Mouse (Mus musculus): ENCODE data around the gene Ropn1l. TPM values are rescaled to one million over a fixed set of nuclear protein-coding genes. Genes with fewer than 3 reads are reported as not detected.

Gene Ropn1l
- 2.4 and 9.8 TPM in 2 replicates for polyA plus RNA-seq (2012; ENCODE audit: insufficient read depth, insufficient read length, missing spikeins)

DNA sequence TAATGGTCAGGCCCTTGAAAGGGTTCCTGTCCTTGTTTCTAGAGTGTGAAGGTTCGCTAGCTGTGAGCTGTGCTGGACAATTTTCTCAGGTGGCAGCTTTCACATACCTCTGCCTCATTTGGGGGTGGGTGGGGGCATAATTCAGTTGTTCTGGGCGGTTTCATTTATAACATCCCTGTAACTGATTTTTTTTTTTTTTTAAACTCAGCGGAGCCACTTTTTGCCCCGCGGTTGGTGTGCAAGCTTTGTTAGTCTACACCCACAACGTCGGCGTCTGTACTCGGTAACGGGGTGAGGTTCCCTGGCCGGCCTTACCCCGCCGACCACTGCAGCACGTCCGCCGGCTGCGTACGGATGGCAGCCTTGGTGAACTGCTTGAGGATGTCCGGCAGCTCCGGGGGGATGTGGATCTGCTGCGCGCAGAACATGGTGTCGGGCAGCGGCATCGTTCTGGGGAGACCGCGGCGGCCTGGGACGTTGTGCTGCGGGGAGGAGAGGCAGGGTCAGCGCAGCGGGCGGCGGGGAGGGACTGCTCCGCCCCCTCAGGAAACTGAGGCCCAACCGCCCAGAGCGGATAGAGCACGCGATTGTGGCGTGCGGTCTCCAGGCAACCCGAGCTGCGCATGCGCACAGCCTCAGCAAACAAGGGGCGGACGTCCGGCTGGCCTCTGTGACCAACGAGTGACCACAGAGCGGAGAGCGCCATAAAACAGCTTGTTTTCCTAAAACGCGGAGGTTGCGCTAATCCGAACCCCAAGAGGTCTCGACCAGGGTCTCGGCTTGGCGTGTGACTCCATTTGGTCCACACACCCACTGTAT is at the start of gene Ropn1l:
Gene Ropn1l, minus strand, starts transcription at position 640 of the 819 bp plus-strand sequence.
- H3K4me3 ChIP-seq (ENCODE audit: insufficient read depth, low read depth, low read length), result peak within 1 kb of the TSS; percentile 84
- peak within 1 kb of the TSS; percentile 85 for H3K27ac ChIP-seq (replicated peaks; ENCODE audit: low read depth, low read length)
- no peaks in the 10 kb centered on the region for H3K4me1 ChIP-seq (ENCODE audit: control insufficient read depth, insufficient read depth, insufficient read length, low read length)

DNA sequence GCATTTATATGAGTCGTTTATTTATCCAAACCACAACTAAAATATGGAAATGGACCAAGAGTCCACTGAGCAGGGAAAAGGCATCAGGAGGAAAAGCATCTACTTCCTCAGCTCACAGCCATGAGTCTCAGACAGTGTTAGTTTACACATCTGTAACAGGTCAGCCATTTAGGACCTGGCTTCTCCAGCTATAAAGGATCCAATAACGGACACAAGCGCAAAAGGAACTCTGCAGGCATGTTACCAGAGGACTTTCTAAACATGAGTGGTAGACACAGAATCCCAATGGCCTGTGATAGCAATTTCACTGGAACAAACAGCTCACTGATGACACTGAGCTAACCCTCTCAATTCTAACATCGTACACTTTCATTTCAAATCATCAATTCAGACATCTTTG is 49.5 kb upstream of the Ropn1l start:
- H3K27ac ChIP-seq (replicated peaks; ENCODE audit: low read depth, low read length), result no peak overlapping the region
- no peak overlapping the region for H3K4me3 ChIP-seq (ENCODE audit: insufficient read depth, low read depth, low read length)
- H3K4me1 ChIP-seq (ENCODE audit: control insufficient read depth, insufficient read depth, insufficient read length, low read length), result no peaks in the 10 kb centered on the region; the same call in 1 of the 2 replicates

DNA sequence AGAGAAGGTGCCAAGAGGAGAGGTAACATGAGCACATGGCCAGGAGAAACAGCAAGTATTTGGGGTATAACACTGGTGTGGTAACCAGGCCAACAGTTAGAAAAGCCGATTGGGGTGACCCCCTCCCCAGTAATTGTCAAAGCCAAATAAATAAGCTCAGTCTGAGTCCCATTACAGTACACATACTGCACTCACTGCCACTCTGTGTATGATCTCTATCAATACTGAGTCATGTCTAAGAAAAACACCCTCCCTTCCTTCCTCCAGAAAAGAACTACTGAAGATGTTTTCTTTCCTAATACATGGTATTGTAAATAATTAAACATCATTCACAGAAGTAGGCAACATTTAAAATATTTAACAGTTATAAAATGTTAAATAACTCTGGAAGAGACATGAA is 48.8 kb upstream of the Ropn1l start:
- H3K27ac ChIP-seq (replicated peaks; ENCODE audit: low read depth, low read length), result no peak overlapping the region
- no peak overlapping the region for H3K4me3 ChIP-seq (ENCODE audit: insufficient read depth, low read depth, low read length)
- no peaks in the 10 kb centered on the region; the same call in 1 of the 2 replicates for H3K4me1 ChIP-seq (ENCODE audit: control insufficient read depth, insufficient read depth, insufficient read length, low read length)

DNA sequence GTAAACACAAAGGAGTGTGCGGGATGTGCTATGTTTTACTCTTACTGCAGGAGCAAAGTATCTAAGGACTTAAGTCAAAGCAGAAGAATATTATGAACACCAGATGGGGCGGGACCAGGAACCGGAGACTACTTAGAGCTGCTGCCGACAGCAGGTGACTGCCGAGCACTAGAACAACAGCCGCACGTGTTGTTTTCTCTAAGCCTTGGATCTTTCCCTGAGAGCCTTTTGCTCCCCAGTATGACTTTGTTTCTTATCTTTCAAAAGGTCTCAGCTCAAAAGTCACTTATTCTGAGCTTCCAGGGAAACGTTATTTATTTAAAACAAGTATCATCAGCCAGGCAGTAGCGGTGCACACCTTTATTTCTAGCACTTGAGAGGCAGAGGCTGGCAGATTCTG is 41.3 kb upstream of the Ropn1l start:
- Histone ChIP-seq H3K4me1 (ENCODE audit: control insufficient read depth, insufficient read depth, insufficient read length, low read length) (no peaks in the 10 kb centered on the region; the same call in 1 of the 2 replicates), H3K27ac (replicated peaks; ENCODE audit: low read depth, low read length) (no peak overlapping the region), H3K4me3 (ENCODE audit: insufficient read depth, low read depth, low read length) (no peak overlapping the region)

DNA sequence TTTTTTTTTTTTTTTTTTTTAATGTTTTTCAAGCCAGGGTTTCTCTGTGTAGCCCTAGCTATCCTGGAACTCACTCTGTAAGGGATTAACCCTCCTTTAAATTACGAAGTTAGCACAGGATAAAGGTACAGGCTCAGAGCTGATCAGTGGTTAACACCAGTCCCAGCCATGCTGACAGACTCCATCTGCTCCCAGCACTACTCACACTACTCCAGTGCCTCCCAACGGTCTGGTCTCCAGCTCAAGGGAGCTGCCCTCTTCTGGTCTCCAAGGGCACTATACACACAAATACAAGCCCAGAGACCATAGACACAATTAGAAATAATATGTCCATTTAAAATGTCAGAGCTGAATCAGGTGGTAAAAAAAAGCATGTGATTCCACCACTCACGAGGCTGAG is 40.8 kb upstream of the Ropn1l start:
- Histone ChIP-seq H3K4me1 (ENCODE audit: control insufficient read depth, insufficient read depth, insufficient read length, low read length) (no peaks in the 10 kb centered on the region), H3K27ac (replicated peaks; ENCODE audit: low read depth, low read length) (no peak overlapping the region), H3K4me3 (ENCODE audit: insufficient read depth, low read depth, low read length) (no peak overlapping the region)

DNA sequence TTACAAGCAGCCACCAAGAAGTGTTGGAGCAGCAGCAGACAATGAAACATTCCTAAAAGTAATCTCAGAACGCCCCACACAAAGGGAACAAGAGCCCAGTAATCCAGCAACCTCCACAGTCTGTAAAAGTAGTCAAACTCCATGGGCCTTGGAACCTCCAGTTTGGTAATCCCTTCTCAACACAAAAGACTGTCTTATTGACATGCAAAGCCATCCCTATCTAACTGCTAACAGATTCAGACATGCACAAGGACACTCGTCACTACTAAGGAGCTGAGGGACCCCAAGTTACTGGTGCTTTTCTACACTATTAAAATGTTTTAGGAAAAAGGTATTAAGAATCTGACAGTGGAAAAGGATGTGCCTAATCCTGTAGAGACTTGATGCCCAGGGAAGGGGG is 33.9 kb upstream of the Ropn1l start:
- Histone ChIP-seq H3K4me1 (ENCODE audit: control insufficient read depth, insufficient read depth, insufficient read length, low read length) (no peaks in the 10 kb centered on the region), H3K27ac (replicated peaks; ENCODE audit: low read depth, low read length) (no peak overlapping the region), H3K4me3 (ENCODE audit: insufficient read depth, low read depth, low read length) (no peak overlapping the region)

DNA sequence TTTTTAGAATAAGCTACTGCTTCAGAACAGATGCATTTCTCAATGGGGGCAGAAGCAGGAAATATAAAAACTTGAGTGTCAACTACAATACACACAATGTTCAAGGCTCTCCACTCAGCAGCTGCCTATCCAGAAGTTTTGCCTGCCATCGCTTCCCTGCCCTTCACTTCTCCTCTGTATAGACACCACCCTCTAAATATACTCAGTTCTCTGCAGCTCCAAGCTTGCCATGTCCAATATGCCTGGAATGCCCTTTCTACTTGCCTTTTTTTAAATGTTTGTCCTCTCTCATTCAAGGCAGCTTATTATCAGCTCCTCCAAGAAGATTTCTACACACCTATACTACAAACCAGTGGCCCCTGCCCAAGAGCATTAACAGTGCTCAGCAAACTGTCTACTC is 23.1 kb upstream of the Ropn1l start:
- no peak overlapping the region for H3K27ac ChIP-seq (replicated peaks; ENCODE audit: low read depth, low read length)

DNA sequence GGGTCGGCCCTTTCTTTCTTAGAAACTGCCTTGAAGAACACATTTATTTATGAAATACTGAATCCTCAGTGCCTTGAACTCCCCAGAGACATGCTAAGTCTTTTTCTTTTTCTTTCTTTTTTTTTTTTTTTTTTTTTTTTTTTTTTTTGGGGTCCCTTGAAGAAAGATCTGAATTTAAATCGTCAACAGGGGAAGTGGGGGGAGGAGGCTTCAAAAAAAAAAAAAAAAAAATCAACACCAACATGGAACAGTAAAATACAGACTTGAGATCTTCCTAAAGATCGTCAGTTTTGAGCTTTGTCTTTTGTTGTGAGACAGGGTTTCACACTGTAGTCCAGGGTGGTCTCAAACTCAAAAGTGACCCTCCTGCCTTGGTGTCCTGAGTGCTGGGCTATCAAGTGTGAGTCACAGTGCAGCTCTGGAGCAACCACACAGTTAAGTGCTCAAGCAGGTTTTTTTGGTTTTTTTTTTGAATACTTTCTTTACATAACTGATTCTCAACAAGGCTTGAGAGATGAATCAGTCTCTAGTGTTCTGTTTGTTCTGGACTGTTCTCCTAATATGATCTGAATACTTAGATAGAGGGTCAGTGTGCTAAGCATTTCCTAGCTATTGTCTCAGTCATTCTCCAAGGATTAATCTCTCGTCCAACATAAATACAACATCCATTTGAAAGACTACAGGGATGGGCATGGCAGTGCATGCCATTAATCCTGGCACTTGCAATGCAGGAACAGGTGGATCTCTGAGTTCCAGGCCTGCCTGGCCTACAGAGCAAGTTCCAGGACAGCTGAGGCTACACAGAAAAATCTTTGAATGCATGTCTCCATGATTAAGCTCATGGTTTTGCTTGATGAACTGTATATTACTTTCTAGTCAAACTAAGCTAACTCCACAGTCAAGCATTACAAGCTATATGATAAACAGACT is 19.4 kb upstream of the Ropn1l start:
- no peak overlapping the region for H3K27ac ChIP-seq (replicated peaks; ENCODE audit: low read depth, low read length)
- H3K4me1 ChIP-seq (ENCODE audit: control insufficient read depth, insufficient read depth, insufficient read length, low read length), result 0 out of 2 replicates have a peak, but pooled peaks cover 2% of the 10 kb centered on the region
- H3K4me3 ChIP-seq (ENCODE audit: insufficient read depth, low read depth, low read length), result no peak overlapping the region

More for the DNA sequence above, 23.1 kb upstream of the Ropn1l start:
- H3K4me1 ChIP-seq (ENCODE audit: control insufficient read depth, insufficient read depth, insufficient read length, low read length), result no peaks in the 10 kb centered on the region
- H3K4me3 ChIP-seq (ENCODE audit: insufficient read depth, low read depth, low read length), result no peak overlapping the region

DNA sequence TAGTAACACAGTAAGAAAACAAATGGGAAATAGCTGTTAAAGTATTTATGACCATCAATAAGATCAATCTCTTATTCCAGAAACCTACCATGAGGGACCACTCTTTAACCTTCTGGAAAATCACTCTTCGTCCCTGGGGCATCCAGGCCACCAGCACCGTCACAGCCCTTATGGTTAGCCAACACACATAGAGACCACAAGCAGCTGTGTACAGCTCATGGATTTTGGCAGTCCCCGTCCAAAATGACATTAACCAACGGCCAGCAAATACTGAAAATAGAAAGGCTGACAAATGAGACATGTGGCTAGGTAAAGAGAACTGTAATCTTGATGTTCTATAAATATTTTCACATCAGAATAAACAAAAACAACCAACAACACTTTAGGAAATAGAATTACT is 18.0 kb upstream of the Ropn1l start:
- Histone ChIP-seq H3K4me3 (ENCODE audit: insufficient read depth, low read depth, low read length) (no peak overlapping the region), H3K27ac (replicated peaks; ENCODE audit: low read depth, low read length) (no peak overlapping the region), H3K4me1 (ENCODE audit: control insufficient read depth, insufficient read depth, insufficient read length, low read length) (0 out of 2 replicates have a peak, but pooled peaks cover 2% of the 10 kb centered on the region)

DNA sequence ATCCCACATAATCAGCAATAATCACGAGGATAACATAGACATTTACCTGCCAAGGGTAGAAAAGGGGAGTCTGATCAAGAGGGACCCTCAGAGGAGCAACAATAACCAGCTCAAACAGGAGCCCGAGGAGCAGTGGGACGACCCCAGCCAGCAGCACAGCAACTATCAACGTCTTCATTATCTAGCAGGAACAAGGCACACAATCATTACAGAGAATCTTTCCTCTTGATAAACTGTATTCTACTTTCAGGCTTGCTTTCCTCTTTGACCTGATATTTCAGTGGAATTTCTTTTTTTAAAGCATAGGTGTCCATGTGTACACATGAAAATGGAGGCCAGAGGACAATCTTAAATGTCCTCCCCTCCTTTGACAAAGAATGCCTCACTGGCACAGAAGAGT is 16.0 kb upstream of the Ropn1l start:
- H3K27ac ChIP-seq (replicated peaks; ENCODE audit: low read depth, low read length), result no peak overlapping the region
- H3K4me3 ChIP-seq (ENCODE audit: insufficient read depth, low read depth, low read length), result no peak overlapping the region
- H3K4me1 ChIP-seq (ENCODE audit: control insufficient read depth, insufficient read depth, insufficient read length, low read length), result 0 out of 2 replicates have a peak, but pooled peaks cover 2% of the 10 kb centered on the region

DNA sequence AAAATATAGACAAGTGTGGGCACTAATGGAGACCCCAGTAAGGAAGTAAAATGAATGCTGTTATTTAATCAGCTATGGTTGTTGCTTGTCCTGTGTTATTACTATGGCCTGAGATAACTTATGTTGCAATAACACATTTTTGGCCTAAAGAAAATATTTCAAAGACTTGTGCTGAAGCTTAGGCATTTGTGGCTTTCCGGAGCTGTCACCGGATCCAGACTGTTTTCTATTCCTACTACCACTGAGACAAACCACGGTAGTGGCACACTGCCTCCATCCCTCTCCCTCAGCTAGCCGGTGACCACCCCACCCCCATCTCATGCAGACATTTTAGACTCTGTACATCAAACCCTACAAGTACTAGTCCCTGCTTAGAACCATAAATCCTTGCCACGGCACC is 15.3 kb upstream of the Ropn1l start:
- no peak overlapping the region for H3K4me3 ChIP-seq (ENCODE audit: insufficient read depth, low read depth, low read length)
- 0 out of 2 replicates have a peak, but pooled peaks cover 2% of the 10 kb centered on the region for H3K4me1 ChIP-seq (ENCODE audit: control insufficient read depth, insufficient read depth, insufficient read length, low read length)
- H3K27ac ChIP-seq (replicated peaks; ENCODE audit: low read depth, low read length), result no peak overlapping the region

DNA sequence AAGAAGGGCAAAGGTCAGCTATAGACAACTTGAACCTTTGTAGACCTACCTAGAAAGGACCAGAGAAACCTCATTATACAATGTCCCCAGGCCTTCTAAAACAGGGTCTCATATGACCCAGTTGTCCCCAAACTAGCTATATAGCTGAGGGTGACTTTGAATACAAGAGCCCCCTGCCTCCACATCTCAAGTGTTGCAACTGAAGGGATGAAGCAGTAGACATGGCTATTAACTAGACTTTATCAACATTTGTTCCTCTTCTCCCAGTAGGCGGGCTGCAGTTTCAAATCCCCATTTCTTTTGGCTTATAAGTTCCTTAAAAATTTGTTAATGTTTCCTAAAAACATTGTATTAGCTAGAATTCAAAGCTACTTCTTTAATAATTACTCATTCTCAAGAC is 13.2 kb upstream of the Ropn1l start:
- Histone ChIP-seq H3K4me3 (ENCODE audit: insufficient read depth, low read depth, low read length) (no peak overlapping the region), H3K27ac (replicated peaks; ENCODE audit: low read depth, low read length) (no peak overlapping the region), H3K4me1 (ENCODE audit: control insufficient read depth, insufficient read depth, insufficient read length, low read length) (0 out of 2 replicates have a peak, but pooled peaks cover 2% of the 10 kb centered on the region)

DNA sequence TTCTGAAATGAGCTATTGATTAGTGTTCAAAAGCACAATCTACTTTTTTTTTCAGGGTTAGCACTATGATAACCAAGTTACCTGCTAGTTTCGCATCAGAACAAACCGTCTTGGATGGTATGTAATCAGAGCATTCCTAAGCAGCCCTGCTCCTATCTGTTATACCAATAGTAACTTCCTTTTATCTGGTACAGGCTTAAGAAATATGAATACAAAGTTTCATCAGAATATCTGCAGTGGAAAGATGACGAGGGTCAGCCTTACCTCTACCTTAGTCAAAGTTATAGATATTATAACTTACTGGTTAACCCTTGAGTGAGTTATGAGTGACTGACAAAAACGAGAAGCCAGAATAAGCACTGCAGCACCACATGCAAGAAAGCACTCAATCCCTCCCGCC is 12.8 kb upstream of the Ropn1l start:
- Histone ChIP-seq H3K27ac (replicated peaks; ENCODE audit: low read depth, low read length) (no peak overlapping the region), H3K4me1 (ENCODE audit: control insufficient read depth, insufficient read depth, insufficient read length, low read length) (0 out of 2 replicates have a peak, but pooled peaks cover 2% of the 10 kb centered on the region), H3K4me3 (ENCODE audit: insufficient read depth, low read depth, low read length) (no peak overlapping the region)

DNA sequence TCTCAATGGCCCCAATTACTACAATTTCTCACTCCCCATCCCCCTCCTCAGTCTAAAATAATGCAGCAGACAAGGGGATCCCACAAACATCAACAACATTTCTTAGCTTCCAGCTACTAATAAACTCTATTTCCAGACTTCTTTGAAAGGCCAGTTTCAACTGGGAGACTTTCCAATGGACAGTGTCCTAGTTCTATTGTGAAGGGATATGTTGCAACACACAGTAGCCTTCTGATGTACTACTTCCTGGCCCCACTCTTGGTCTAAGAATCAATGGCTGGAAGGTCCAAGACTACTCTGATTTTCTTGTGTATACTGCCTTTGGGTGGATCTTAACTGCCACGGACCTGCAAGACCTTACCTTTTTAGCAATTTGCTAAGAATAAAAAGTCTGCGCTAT is 12.3 kb upstream of the Ropn1l start:
- Histone ChIP-seq H3K4me3 (ENCODE audit: insufficient read depth, low read depth, low read length) (no peak overlapping the region), H3K27ac (replicated peaks; ENCODE audit: low read depth, low read length) (no peak overlapping the region), H3K4me1 (ENCODE audit: control insufficient read depth, insufficient read depth, insufficient read length, low read length) (0 out of 2 replicates have a peak, but pooled peaks cover 2% of the 10 kb centered on the region)

DNA sequence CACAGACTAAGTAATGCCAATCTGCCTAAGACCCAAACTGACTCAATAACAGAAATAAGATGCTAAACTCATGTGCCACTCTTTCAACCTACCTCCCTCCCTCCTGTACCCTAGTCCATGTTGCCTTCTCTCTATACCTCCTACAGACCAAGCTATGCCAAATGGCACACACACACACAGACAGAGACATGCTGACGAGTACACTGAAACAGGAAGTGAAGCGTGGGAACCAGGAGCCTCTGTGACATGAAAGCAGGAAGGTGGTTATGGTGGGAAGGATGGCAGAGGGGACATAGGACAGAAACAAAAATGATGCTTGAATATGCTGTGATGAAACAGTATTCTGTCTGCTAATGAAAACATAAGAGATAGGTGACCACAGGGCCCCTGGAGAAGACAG is 7.0 kb upstream of the Ropn1l start:
- H3K27ac ChIP-seq (replicated peaks; ENCODE audit: low read depth, low read length), result no peak overlapping the region
- H3K4me1 ChIP-seq (ENCODE audit: control insufficient read depth, insufficient read depth, insufficient read length, low read length), result no peaks in the 10 kb centered on the region
- H3K4me3 ChIP-seq (ENCODE audit: insufficient read depth, low read depth, low read length), result no peak overlapping the region
